Mouse (Mus musculus): ENCODE measurements around the gene Apobec1. TPM values are rescaled to one million over a fixed set of nuclear protein-coding genes. Genes with fewer than 3 reads are reported as not detected.

Apobec1 gene
- polyA plus RNA-seq, 1 experiment from 2014 or later, result 5.5 TPM

DNA sequence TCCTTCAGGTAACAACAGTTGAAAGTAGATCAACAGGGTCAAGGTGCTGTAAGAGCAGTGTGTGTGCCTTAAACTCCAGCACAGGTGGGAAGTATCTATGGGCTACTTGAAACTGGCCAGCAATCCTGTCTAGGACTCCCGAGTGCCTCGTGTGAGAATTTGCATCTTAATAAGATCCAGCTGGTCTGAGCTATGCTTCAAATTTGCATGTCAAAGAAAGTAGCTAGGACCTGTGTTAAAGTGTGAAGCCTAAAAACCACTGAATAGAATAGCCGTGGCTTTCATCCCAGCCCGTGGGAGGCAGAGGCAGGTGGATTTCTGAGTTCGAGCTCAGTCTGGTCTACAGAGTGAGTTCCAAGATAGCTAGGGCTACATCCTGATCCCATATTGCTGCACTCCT lies 22.2 kb upstream of the Apobec1 start:
- H3K9me3 ChIP-seq (replicated peaks), result no peaks in the 10 kb centered on the region
- WGBS, result 48% methylated on average over 5 of the region's 5 CpGs

DNA sequence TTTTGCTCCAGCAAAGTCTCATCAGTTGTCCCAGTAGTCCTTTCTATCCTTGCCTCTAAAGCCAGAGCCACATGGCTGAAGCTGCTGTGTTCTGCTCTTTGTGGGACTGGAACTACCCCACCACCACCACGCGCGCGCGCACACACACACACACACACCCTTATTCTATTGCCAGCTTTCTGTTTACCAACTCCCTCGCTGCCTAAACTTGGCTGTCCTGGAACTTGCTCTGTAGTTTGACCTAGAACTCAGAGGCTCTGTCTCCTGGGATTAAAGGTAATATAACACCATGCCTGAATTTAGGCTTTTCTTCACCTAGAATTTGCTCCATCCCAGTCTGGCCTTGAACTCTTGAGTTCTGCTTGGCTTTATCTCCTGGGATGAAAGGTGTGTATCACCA lies 18.8 kb upstream of the Apobec1 start:
- Histone ChIP-seq H3K36me3 (no peaks in the 10 kb centered on the region), H3K27ac (replicated peaks) (no peak overlapping the region), H3K4me3 (replicated peaks) (no peak overlapping the region), H3K9me3 (replicated peaks) (no peaks in the 10 kb centered on the region), H3K4me2 (replicated peaks) (no peak overlapping the region), H3K27me3 (no peaks in the 10 kb centered on the region), H3K9ac (no peak overlapping the region), H3K4me1 (no peaks in the 10 kb centered on the region)
- no peak for ATAC-seq (ENCODE audit: insufficient number of reproducible peaks, low FRiP score, low TSS enrichment, low read depth)
- 91% methylated on average over 6 of the region's 6 CpGs for WGBS

More for the DNA sequence above, 22.2 kb upstream of the Apobec1 start:
- no peak overlapping the region for H3K4me2 ChIP-seq (replicated peaks)
- ATAC-seq (ENCODE audit: insufficient number of reproducible peaks, low FRiP score, low TSS enrichment, low read depth), result no peak
- H3K4me1 ChIP-seq, result no peaks in the 10 kb centered on the region
- no peaks in the 10 kb centered on the region for H3K27me3 ChIP-seq
- H3K9ac ChIP-seq, result no peak overlapping the region
- no peak overlapping the region for H3K27ac ChIP-seq (replicated peaks)
- H3K4me3 ChIP-seq (replicated peaks), result no peak overlapping the region
- H3K36me3 ChIP-seq, result no peaks in the 10 kb centered on the region

DNA sequence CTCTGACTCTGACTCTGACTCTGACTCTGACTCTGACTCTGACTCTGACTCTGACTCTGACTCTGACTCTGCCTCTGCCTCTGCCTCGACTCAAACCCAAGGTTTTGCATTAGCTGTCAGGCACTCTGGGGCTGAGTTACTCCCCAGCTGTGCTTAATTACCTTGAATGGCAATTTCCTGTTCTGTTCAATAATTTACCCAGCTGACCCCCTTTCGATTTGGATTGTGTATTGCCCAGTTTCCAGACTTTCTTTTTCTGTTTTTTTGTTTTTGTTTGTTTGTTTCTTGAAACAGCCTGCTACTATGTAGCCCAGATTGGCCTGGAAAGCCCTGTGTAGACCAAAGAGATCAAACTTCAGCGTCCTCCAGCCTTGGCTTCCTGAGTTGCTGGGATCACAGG lies 13.8 kb upstream of the Apobec1 start:
- WGBS, result 45% methylated on average over 3 of the region's 3 CpGs
- no peak for ATAC-seq (ENCODE audit: insufficient number of reproducible peaks, low FRiP score, low TSS enrichment, low read depth)
- no peak overlapping the region for H3K4me2 ChIP-seq (replicated peaks)

DNA sequence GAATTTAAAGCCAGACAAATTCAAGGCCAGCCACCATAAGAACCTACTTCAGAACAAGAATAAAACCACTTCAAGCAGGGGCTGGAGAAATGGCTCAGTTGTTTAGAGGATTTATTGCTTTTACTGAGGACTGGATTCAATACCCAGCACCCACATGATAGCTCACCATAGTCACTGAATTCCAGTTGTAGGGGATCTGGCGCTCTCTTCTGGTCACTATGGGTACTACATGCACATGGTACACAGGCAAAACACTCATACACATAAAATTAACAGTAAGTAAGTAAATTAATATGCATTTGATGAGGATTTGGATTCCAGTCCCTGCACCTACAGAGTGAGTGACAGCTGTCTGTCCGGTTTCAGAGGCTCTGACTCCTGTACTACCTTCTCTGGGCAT lies 11.8 kb upstream of the Apobec1 start:
- Histone ChIP-seq H3K27ac (replicated peaks) (no peak overlapping the region), H3K9ac (no peak overlapping the region), H3K9me3 (replicated peaks) (no peaks in the 10 kb centered on the region), H3K4me1 (no peaks in the 10 kb centered on the region), H3K4me3 (replicated peaks) (no peak overlapping the region), H3K36me3 (no peaks in the 10 kb centered on the region), H3K4me2 (replicated peaks) (no peak overlapping the region), H3K27me3 (no peaks in the 10 kb centered on the region)
- 49% methylated on average over 2 of the region's 2 CpGs for WGBS
- ATAC-seq (ENCODE audit: insufficient number of reproducible peaks, low FRiP score, low TSS enrichment, low read depth), result no peak

More for the DNA sequence above, 13.8 kb upstream of the Apobec1 start:
- no peaks in the 10 kb centered on the region for H3K36me3 ChIP-seq
- no peaks in the 10 kb centered on the region for H3K4me1 ChIP-seq
- no peak overlapping the region for H3K27ac ChIP-seq (replicated peaks)
- H3K9me3 ChIP-seq (replicated peaks), result no peaks in the 10 kb centered on the region
- H3K27me3 ChIP-seq, result no peaks in the 10 kb centered on the region
- no peak overlapping the region for H3K4me3 ChIP-seq (replicated peaks)
- no peak overlapping the region for H3K9ac ChIP-seq

DNA sequence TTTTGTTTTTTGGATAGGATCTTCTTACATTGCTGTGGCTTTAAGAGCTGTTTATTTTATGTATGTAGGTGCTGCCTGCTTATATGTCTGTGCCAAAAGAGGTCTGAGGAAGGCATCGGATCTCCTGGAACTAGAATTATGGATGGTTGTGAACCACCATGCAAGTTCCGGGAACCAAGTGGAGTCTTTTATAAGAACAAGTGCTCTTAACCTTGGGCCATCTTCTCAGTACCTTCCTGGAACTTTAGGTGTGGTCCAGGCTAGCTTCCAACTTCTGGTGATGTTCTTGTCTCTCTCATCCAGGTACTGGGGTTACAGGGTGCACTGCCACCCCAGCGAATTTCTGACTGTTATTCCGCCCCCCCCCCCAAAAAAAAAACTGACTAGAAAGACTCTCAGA lies 10.2 kb upstream of the Apobec1 start:
- Histone ChIP-seq H3K27ac (replicated peaks) (no peak overlapping the region), H3K4me2 (replicated peaks) (no peak overlapping the region), H3K36me3 (no peaks in the 10 kb centered on the region), H3K9me3 (replicated peaks) (no peaks in the 10 kb centered on the region), H3K27me3 (no peaks in the 10 kb centered on the region), H3K4me1 (no peaks in the 10 kb centered on the region), H3K4me3 (replicated peaks) (no peak overlapping the region), H3K9ac (no peak overlapping the region)
- no peak for ATAC-seq (ENCODE audit: insufficient number of reproducible peaks, low FRiP score, low TSS enrichment, low read depth)
- 71% methylated on average over 4 of the region's 4 CpGs for WGBS

DNA sequence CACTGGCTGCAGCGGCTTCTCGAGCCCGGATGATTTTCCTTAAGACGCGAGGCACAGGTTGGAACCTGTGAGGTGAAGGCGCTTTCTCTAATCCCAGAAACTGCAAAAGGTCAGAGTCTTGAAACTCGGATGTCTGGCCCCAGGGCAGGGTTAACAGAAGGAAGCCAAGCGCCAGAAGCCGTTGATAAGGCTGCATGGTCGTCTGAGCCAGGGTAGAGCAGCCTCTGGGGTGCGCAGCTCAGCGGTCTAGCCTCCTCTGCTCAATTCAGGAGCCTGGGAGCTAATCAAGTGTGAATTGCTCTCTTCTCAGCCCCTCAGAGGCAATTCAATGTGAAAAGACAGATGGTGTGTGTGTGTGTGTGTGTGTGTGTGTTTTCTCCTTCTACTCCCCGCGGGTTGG lies 7.5 kb upstream of the Apobec1 start, which contains the start of gene Gdf3:
Gene Gdf3 (minus strand): TSS at position 317 of the 400 bp plus-strand sequence.
- Histone ChIP-seq H3K27me3 (no peaks in the 10 kb centered on the region), H3K4me1 (no peaks in the 10 kb centered on the region), H3K9ac (no peak within 1 kb of the TSS), H3K4me2 (replicated peaks) (no peak within 1 kb of the TSS), H3K36me3 (no peaks in the 10 kb centered on the region), H3K4me3 (replicated peaks) (no peak within 1 kb of the TSS), H3K27ac (replicated peaks) (no peak within 1 kb of the TSS), H3K9me3 (replicated peaks) (no peaks in the 10 kb centered on the region)
- ATAC-seq (ENCODE audit: insufficient number of reproducible peaks, low FRiP score, low TSS enrichment, low read depth), result no peak
- WGBS, result 53% methylated on average over 14 of the region's 14 CpGs

DNA sequence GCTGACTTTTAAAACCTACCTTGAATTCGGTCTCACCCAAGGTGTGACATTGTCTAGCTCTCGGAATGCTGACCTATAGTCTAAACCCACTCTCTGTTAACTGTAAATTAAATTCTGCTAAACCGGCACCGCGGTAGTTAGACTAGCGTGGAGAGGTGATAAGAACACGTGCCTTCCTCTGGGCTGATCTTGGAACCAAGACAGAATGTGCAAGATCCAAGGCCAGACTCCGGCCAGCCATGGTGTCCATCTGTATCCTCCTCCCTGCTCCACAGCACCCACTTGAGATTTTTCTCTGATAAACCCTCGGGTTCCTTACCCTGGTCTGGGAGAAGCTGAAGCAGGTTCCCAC lies 7.1 kb upstream of the Apobec1 start:
- Histone ChIP-seq H3K9me3 (replicated peaks) (no peaks in the 10 kb centered on the region), H3K4me3 (replicated peaks) (no peak overlapping the region), H3K4me2 (replicated peaks) (no peak overlapping the region), H3K27me3 (no peaks in the 10 kb centered on the region), H3K4me1 (no peaks in the 10 kb centered on the region), H3K36me3 (no peaks in the 10 kb centered on the region), H3K9ac (no peak overlapping the region), H3K27ac (replicated peaks) (no peak overlapping the region)
- ATAC-seq (ENCODE audit: insufficient number of reproducible peaks, low FRiP score, low TSS enrichment, low read depth), result no peak
- WGBS, result 71% methylated on average over 9 of the region's 9 CpGs

DNA sequence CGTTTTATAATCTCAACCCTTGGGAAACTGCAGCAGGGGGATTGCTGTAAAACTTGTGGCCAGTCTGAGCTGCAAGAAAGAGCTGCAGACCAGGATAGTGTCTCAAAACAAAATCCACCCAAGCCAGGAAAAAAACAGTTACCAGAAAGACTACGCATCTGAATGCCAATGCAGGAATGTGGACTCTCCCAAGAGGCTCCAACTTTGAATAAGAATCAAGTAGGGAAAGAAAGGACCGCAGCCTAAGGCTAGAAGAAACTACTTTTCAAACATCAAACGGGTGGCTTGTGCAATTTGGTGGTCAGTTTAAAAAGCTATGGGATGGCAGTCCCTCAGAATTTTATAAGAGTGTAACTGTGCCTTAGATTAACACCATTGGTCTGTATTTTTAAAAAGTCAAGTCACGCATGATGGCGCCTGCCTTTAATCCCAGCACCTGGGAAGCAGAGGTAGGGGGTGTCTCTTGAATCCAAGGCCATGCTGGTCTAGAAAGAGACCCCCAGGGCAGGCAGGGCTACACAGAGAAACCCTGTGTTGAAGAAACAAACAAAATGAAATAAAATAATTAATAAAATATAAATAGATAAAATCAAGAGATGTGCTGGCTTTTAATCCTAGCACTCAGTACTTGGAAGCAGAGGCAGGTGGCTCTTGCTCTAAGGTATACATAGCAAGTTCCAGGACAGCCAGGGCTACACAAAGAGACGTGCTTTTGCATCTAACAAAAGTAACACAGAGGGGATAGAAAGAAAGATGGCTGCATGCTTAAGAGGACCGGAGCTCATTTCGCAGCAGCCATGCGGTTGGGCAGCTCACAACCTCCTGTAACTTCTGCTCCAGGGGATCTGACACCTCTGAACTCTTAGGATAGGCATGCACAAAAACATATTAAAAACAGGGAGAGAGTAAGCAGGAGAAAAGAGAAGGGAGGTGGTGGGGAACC lies 6.5 kb upstream of the Apobec1 start:
- no peaks in the 10 kb centered on the region for H3K4me1 ChIP-seq
- H3K9me3 ChIP-seq (replicated peaks), result no peaks in the 10 kb centered on the region
- H3K9ac ChIP-seq, result no peak overlapping the region
- 71% methylated on average over 10 of the region's 10 CpGs for WGBS
- H3K4me3 ChIP-seq (replicated peaks), result no peak overlapping the region
- H3K27me3 ChIP-seq, result no peaks in the 10 kb centered on the region
- no peak overlapping the region for H3K4me2 ChIP-seq (replicated peaks)
- no peaks in the 10 kb centered on the region for H3K36me3 ChIP-seq
- H3K27ac ChIP-seq (replicated peaks), result no peak overlapping the region
- no peak for ATAC-seq (ENCODE audit: insufficient number of reproducible peaks, low FRiP score, low TSS enrichment, low read depth)

DNA sequence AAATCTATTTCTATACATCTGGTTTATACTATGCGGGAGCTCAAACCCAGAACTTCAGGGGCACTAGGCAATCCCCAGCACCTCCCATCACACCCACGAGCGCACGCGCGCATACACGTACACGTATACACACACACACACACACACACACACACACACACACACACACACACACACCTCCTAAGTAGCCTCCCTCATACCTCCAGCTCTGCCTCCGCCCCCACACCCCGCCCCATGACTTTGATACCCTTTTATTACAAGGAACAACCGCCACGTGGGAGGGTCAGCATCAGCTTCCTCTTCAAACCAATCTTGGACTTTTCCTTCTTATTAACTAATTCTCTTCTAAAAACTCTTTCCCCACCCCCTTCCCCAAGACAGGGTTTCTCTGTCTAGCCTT lies 5.5 kb upstream of the Apobec1 start:
- Histone ChIP-seq H3K4me1 (no peaks in the 10 kb centered on the region), H3K4me3 (replicated peaks) (no peak overlapping the region), H3K4me2 (replicated peaks) (no peak overlapping the region), H3K27ac (replicated peaks) (no peak overlapping the region), H3K27me3 (no peaks in the 10 kb centered on the region), H3K9me3 (replicated peaks) (no peaks in the 10 kb centered on the region), H3K9ac (no peak overlapping the region), H3K36me3 (no peaks in the 10 kb centered on the region)
- no peak for ATAC-seq (ENCODE audit: insufficient number of reproducible peaks, low FRiP score, low TSS enrichment, low read depth)
- 88% methylated on average over 12 of the region's 12 CpGs for WGBS

DNA sequence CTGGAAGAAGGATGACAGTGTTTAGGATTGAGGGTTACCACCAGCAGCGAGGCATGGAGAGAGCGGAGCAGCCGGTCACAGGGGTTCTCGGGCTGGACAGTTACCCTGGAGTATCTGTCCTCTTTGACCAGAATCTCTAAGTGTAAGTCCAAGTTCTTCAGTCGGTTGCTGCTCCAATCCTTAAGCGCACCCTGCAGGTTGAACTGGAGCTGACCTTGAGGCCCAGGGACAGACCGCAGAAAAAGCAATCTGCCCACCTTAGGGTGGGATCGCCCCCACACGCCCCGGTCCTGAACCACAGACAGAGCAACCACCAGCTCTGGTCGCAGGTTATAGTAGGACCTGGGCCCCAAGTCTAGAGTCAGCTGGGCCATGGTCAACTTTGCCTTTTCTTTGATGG lies 4.4 kb upstream of the Apobec1 start:
- H3K36me3 ChIP-seq, result no peaks in the 10 kb centered on the region
- H3K4me2 ChIP-seq (replicated peaks), result no peak overlapping the region
- ATAC-seq (ENCODE audit: insufficient number of reproducible peaks, low FRiP score, low TSS enrichment, low read depth), result no peak
- H3K27me3 ChIP-seq, result no peaks in the 10 kb centered on the region
- H3K4me3 ChIP-seq (replicated peaks), result no peak overlapping the region
- H3K9me3 ChIP-seq (replicated peaks), result no peaks in the 10 kb centered on the region
- no peak overlapping the region for H3K9ac ChIP-seq
- H3K4me1 ChIP-seq, result no peaks in the 10 kb centered on the region
- WGBS, result 94% methylated on average over 11 of the region's 11 CpGs
- no peak overlapping the region for H3K27ac ChIP-seq (replicated peaks)

DNA sequence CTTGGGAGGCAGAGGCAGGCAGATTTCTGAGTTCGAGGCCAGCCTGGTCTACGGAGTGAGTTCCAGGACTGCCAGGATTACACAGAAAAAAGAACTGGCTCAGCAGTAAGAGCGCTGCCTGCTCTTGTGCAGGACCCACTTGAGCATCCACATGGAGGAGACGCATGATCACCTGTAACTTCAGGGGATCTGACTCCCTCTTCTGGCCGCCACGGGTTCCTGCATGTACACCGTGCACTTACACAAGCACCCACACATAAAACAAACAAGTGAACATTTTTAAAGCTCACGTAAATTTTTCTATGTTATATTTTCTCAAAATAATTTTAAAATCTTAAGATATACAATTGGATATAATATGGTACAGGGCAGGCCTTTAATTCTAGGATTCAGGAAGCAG lies 3.2 kb upstream of the Apobec1 start:
- H3K9ac ChIP-seq, result no peak overlapping the region
- H3K4me2 ChIP-seq (replicated peaks), result no peak overlapping the region
- H3K4me1 ChIP-seq, result no peaks in the 10 kb centered on the region
- no peaks in the 10 kb centered on the region for H3K36me3 ChIP-seq
- no peak for ATAC-seq (ENCODE audit: insufficient number of reproducible peaks, low FRiP score, low TSS enrichment, low read depth)
- H3K27ac ChIP-seq (replicated peaks), result no peak overlapping the region
- 95% methylated on average over 8 of the region's 8 CpGs for WGBS
- no peaks in the 10 kb centered on the region for H3K27me3 ChIP-seq
- no peak overlapping the region for H3K4me3 ChIP-seq (replicated peaks)
- no peaks in the 10 kb centered on the region for H3K9me3 ChIP-seq (replicated peaks)

DNA sequence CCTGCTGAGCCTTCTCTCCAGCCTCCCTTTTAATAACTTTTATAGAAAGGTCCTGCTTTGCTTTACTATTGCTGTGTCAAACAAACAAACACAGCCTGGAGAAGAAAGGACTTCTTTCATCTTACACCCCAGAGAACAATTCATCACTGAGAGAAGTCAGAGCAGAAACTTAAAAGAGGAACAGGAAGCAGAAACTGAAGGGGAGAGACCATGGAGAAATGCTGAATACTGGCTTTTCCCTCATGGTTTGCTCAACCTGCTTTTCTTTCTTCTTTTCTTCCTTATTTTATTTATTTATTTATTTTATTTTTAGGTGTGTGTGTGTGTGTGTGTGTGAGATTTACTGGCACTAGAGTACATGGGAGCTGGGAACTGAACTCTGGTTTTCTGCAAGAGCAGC lies 2.0 kb upstream of the Apobec1 start:
- no peak; the same call in 1 of the 2 replicates for ATAC-seq (ENCODE audit: insufficient number of reproducible peaks, low FRiP score, low TSS enrichment, low read depth)
- Histone ChIP-seq H3K4me1 (no peaks in the 10 kb centered on the region), H3K36me3 (no peaks in the 10 kb centered on the region), H3K4me2 (replicated peaks) (no peak overlapping the region), H3K9me3 (replicated peaks) (no peaks in the 10 kb centered on the region), H3K4me3 (replicated peaks) (no peak overlapping the region), H3K9ac (no peak overlapping the region), H3K27ac (replicated peaks) (no peak overlapping the region), H3K27me3 (no peaks in the 10 kb centered on the region)
